Mouse (Mus musculus): ENCODE measurements around the gene Aig1. TPM values are rescaled to one million over a fixed set of nuclear protein-coding genes. Genes with fewer than 3 reads are reported as not detected.

Aig1 gene
- total RNA-seq, 2 experiments from 2014 or later: 64.4 to 66.1 TPM

- no peak for DNase-seq
Measured at GRCm38 (mm10) chr10:13775411-13775810, 93.4 kb downstream of the Aig1 start.

- no peak for DNase-seq
Measured at GRCm38 (mm10) chr10:13774910-13775309, 93.9 kb downstream of the Aig1 start.

GRCm38 (mm10) chr10:13770720-13771119 lies 98.1 kb downstream of the Aig1 start:
- no peak for DNase-seq

- DNase-seq: no peak
Measured at GRCm38 (mm10) chr10:13769789-13770188, 99.0 kb downstream of the Aig1 start.

GRCm38 (mm10) chr10:13768866-13769265 lies 99.9 kb downstream of the Aig1 start:
- no peak for DNase-seq

GRCm38 (mm10) chr10:13767076-13767475 lies 101.7 kb downstream of the Aig1 start:
- no peak for DNase-seq

GRCm38 (mm10) chr10:13763151-13763550 lies 105.6 kb downstream of the Aig1 start:
- DNase-seq: no peak

- no peak for DNase-seq
Measured at GRCm38 (mm10) chr10:13754712-13755111, 114.1 kb downstream of the Aig1 start.

GRCm38 (mm10) chr10:13753777-13754176 lies 115.0 kb downstream of the Aig1 start:
- DNase-seq: no peak

- DNase-seq: peak in 1 of 2 experiments; percentile 21
Measured at GRCm38 (mm10) chr10:13739494-13740140, 129.2 kb downstream of the Aig1 start.

GRCm38 (mm10) chr10:13730039-13730748 lies 138.6 kb downstream of the Aig1 start:
- DNase-seq: no peak

GRCm38 (mm10) chr10:13727676-13728075 lies 141.1 kb downstream of the Aig1 start:
- DNase-seq: peak; percentile 24 to 28

- no peak for DNase-seq
Measured at GRCm38 (mm10) chr10:13726206-13726605, 142.6 kb downstream of the Aig1 start.

GRCm38 (mm10) chr10:13725276-13725675 lies 143.5 kb downstream of the Aig1 start:
- DNase-seq: no peak

- no peak for DNase-seq
Measured at GRCm38 (mm10) chr10:13716132-13716531, 152.6 kb downstream of the Aig1 start.

GRCm38 (mm10) chr10:13715584-13715983 lies 153.2 kb downstream of the Aig1 start:
- no peak for DNase-seq

GRCm38 (mm10) chr10:13714920-13715293 lies 153.9 kb downstream of the Aig1 start:
- DNase-seq: no peak

GRCm38 (mm10) chr10:13714199-13714919 lies 154.4 kb downstream of the Aig1 start:
- DNase-seq: peak; percentile 3 to 19

GRCm38 (mm10) chr10:13713711-13714110 lies 155.1 kb downstream of the Aig1 start:
- no peak for DNase-seq

- DNase-seq: no peak
Measured at GRCm38 (mm10) chr10:13713116-13713515, 155.7 kb downstream of the Aig1 start.

- DNase-seq: no peak
Measured at GRCm38 (mm10) chr10:13711281-13711829, 157.4 kb downstream of the Aig1 start.

- no peak for DNase-seq
Measured at GRCm38 (mm10) chr10:13705771-13706170, 163.0 kb downstream of the Aig1 start.

- no peak for DNase-seq
Measured at GRCm38 (mm10) chr10:13702688-13703087, 166.1 kb downstream of the Aig1 start.

Data from layer of hippocampus, postnatal 36 days (tissue).